9 mouse cellular contexts compared by ENCODE assay signal in genomic region chr8:84704356-84704755, GRCm38 (mm10). TPM values are rescaled to one million over a fixed set of nuclear protein-coding genes. Genes with fewer than 3 reads are reported as not detected.
DNase-seq lines count a peak whose midpoint lies in the region; ATAC-seq and TF ChIP-seq lines count a peak whose summit lies in the region.
"Had no signal": no experiment of that assay in that cellular context is flagged by ENCODE, and none has a peak within 500 bp of the region (broad histone marks: within the 10 kb centered on the region; RNA-seq: fewer than 3 reads in every experiment).

No protein-coding gene starts in this region.

- peak overlapping the region; percentile 48 for H3K4me2 ChIP-seq in hindbrain, embryonic 13.5 days
- H3K4me2 ChIP-seq in limb, embryonic 14.5 days (replicated peaks; ENCODE audit: low read depth, low read length, severe bottlenecking), result peak overlapping the region; percentile 29; the same call in 1 of the 2 replicates
- peak overlapping the region; percentile 24; the same call in 1 of the 2 replicates for H3K4me2 ChIP-seq in midbrain, embryonic 16.5 days (ENCODE audit: low read length)

- no peak for TF ChIP-seq POLR2A in limb, embryonic 14.5 days (IDR thresholded peaks at IDR 0.05; ENCODE audit: borderline replicate concordance, extremely low read depth, insufficient read depth, insufficient read length)

- 0 out of 2 replicates have a peak overlapping the region, but pooled peaks have one; percentile 46 for H3K9ac ChIP-seq in hindbrain, embryonic 13.5 days
- no peak overlapping the region for H3K9ac ChIP-seq in limb, embryonic 14.5 days (ENCODE audit: low read depth, low read length, severe bottlenecking)
- no peak overlapping the region for H3K9ac ChIP-seq in midbrain, embryonic 16.5 days (ENCODE audit: low read depth, low read length)

- H3K4me1 ChIP-seq in hindbrain, embryonic 13.5 days (replicated peaks), result peaks cover 61% of the 10 kb centered on the region
- peaks cover 65% of the 10 kb centered on the region for H3K4me1 ChIP-seq in limb, embryonic 14.5 days (ENCODE audit: control insufficient read depth, insufficient read depth, low read length)
- peaks cover 20% of the 10 kb centered on the region for H3K4me1 ChIP-seq in midbrain, embryonic 16.5 days (ENCODE audit: control insufficient read depth, insufficient read depth, low read length)

- H3K27me3 ChIP-seq in hindbrain, embryonic 13.5 days, result peaks cover 87% of the 10 kb centered on the region
- peaks cover 55% of the 10 kb centered on the region for H3K27me3 ChIP-seq in limb, embryonic 14.5 days (ENCODE audit: control insufficient read depth, insufficient read depth, low read length)
- H3K27me3 ChIP-seq in midbrain, embryonic 16.5 days (ENCODE audit: control insufficient read depth, insufficient read depth, low read depth, low read length), result peaks cover 38% of the 10 kb centered on the region

- WGBS in hindbrain, embryonic 13.5 days, result 2% methylated on average over 16 of the region's 16 CpGs
- WGBS in limb, embryonic 14.5 days, result 11% methylated on average over 16 of the region's 16 CpGs
- WGBS in midbrain, embryonic 16.5 days, result 3% methylated on average over 16 of the region's 16 CpGs

- intact Hi-C loops in left cerebral cortex, adult 2 months (cut with DNase I), result no loop called here

- H3K27ac ChIP-seq in left cerebral cortex, adult 2 months, result peak overlapping the region; percentile 81
- H3K27ac ChIP-seq in hindbrain, embryonic 13.5 days, result peak overlapping the region; percentile 69
- no peak overlapping the region for H3K27ac ChIP-seq in limb, embryonic 14.5 days (replicated peaks; ENCODE audit: low read depth, low read length)
- H3K27ac ChIP-seq in midbrain, embryonic 16.5 days (ENCODE audit: low read length), result peak overlapping the region; percentile 35; the same call in 1 of the 2 replicates

- ATAC-seq in hindbrain, embryonic 13.5 days (ENCODE audit: low FRiP score), result no peak
- ATAC-seq in limb, embryonic 14.5 days (ENCODE audit: low FRiP score, low read depth), result no peak
- no peak for ATAC-seq in midbrain, embryonic 16.5 days

- TF ChIP-seq CTCF in left cerebral cortex, adult 2 months (IDR thresholded peaks at IDR 0.05), result peak; percentile 73

- H3K36me3 ChIP-seq in hindbrain, embryonic 13.5 days, result peaks cover 7% of the 10 kb centered on the region
- H3K36me3 ChIP-seq in limb, embryonic 14.5 days (ENCODE audit: control insufficient read depth, insufficient read depth, low read length), result peaks cover 48% of the 10 kb centered on the region
- H3K36me3 ChIP-seq in midbrain, embryonic 16.5 days (ENCODE audit: control insufficient read depth, insufficient read depth, low read length), result peaks cover 2% of the 10 kb centered on the region

- DNase-seq in left cerebral cortex, adult 2 months (ENCODE audit: extremely low spot score in 1 of 2, low spot score in 2 of 2), result peak; percentile 57 to 69
- DNase-seq in left cerebral cortex, adult 11 months (ENCODE audit: low spot score), result no peak
- peak; percentile 62 for DNase-seq in cerebellum, adult 8-10 months
- DNase-seq in forelimb bud, embryonic 11.5 days (ENCODE audit: low read depth, low spot score), result peak; percentile 86
- DNase-seq in limb, embryonic 14.5 days (ENCODE audit: low spot score), result peak; percentile 71
- DNase-seq in testis, postnatal 10 days (ENCODE audit: low spot score), result peak; percentile 89

- H3K4me3 ChIP-seq in left cerebral cortex, adult 2 months, result peak overlapping the region; percentile 17; the same call in 1 of the 2 replicates
- H3K4me3 ChIP-seq in hindbrain, embryonic 13.5 days, result peak overlapping the region; percentile 23
- H3K4me3 ChIP-seq in limb, embryonic 14.5 days (replicated peaks; ENCODE audit: low read length), result peak overlapping the region; percentile 7; the same call in 1 of the 2 replicates
- H3K4me3 ChIP-seq in midbrain, embryonic 16.5 days (ENCODE audit: low read depth, low read length), result no peak overlapping the region
- H3K4me3 ChIP-seq: myocyte had no signal

- H3K9me3 ChIP-seq in hindbrain, embryonic 13.5 days, result no peaks in the 10 kb centered on the region
- H3K9me3 ChIP-seq in limb, embryonic 14.5 days (ENCODE audit: control insufficient read depth, low read length), result no peaks in the 10 kb centered on the region
- no peaks in the 10 kb centered on the region for H3K9me3 ChIP-seq in midbrain, embryonic 16.5 days (replicated peaks; ENCODE audit: control insufficient read depth, low read length, poor library complexity, severe bottlenecking)

RNA-seq across cellular contexts. Expression of gene Lyl1, which starts 3.1 kb away (rescaled TPM):
- total RNA-seq in left cerebral cortex, adult 2 months (2021), result 1 to 10 TPM; 1.6 to 2.6 TPM
- 3.9 and 4.2 TPM in 2 replicates for polyA plus RNA-seq in hindbrain, embryonic 13.5 days (2015; fragmentation: Nextera tagmentation; extraction: Ambion mirVana)
- polyA plus RNA-seq in limb, embryonic 14.5 days (2012; rRNA removed), result 7.1 and 7.6 TPM in 2 replicates
- polyA plus RNA-seq in limb, embryonic 14.5 days (2014; fragmentation: Nextera tagmentation; extraction: Ambion mirVana), result 5.6 and 6.2 TPM in 2 replicates
- 2.2 and 3.1 TPM in 2 replicates for polyA plus RNA-seq in midbrain, embryonic 16.5 days (2015; fragmentation: Nextera tagmentation; extraction: Ambion mirVana)
- polyA plus RNA-seq: myocyte had no signal

RNA-seq across cellular contexts. Expression of gene Nacc1, which starts 16.7 kb away (rescaled TPM):
- 10 to 100 TPM; 95.5 to 96.8 TPM for total RNA-seq in left cerebral cortex, adult 2 months (2021)
- polyA plus RNA-seq in hindbrain, embryonic 13.5 days (2015; fragmentation: Nextera tagmentation; extraction: Ambion mirVana), result 13.7 and 14.4 TPM in 2 replicates
- 68.8 and 86.2 TPM in 2 replicates for polyA plus RNA-seq in limb, embryonic 14.5 days (2012; rRNA removed)
- polyA plus RNA-seq in limb, embryonic 14.5 days (2014; fragmentation: Nextera tagmentation; extraction: Ambion mirVana), result 18.5 and 19.8 TPM in 2 replicates
- polyA plus RNA-seq in midbrain, embryonic 16.5 days (2015; fragmentation: Nextera tagmentation; extraction: Ambion mirVana), result 13.0 and 14.2 TPM in 2 replicates

RNA-seq across cellular contexts. Expression of gene Trmt1, which starts 18.2 kb away (rescaled TPM):
- 100 to 1,000 TPM; 108 to 115 TPM for total RNA-seq in left cerebral cortex, adult 2 months (2021)
- 51.9 and 60.3 TPM in 2 replicates for polyA plus RNA-seq in hindbrain, embryonic 13.5 days (2015; fragmentation: Nextera tagmentation; extraction: Ambion mirVana)
- 144 and 158 TPM in 2 replicates for polyA plus RNA-seq in limb, embryonic 14.5 days (2012; rRNA removed)
- 71.0 and 71.7 TPM in 2 replicates for polyA plus RNA-seq in limb, embryonic 14.5 days (2014; fragmentation: Nextera tagmentation; extraction: Ambion mirVana)
- 59.0 and 68.1 TPM in 2 replicates for polyA plus RNA-seq in midbrain, embryonic 16.5 days (2015; fragmentation: Nextera tagmentation; extraction: Ambion mirVana)

RNA-seq across cellular contexts. Expression of gene G430095P16Rik, which starts 18.5 kb away (rescaled TPM):
- total RNA-seq in left cerebral cortex, adult 2 months (2021), result not detected
- polyA plus RNA-seq in hindbrain, embryonic 13.5 days (2015; fragmentation: Nextera tagmentation; extraction: Ambion mirVana), result 1.0 and 2.3 TPM in 2 replicates
- polyA plus RNA-seq in limb, embryonic 14.5 days (2012; rRNA removed), result 4.3 and 4.8 TPM in 2 replicates
- 5.7 and 6.0 TPM in 2 replicates for polyA plus RNA-seq in limb, embryonic 14.5 days (2014; fragmentation: Nextera tagmentation; extraction: Ambion mirVana)
- 0.80 and 1.1 TPM in 2 replicates for polyA plus RNA-seq in midbrain, embryonic 16.5 days (2015; fragmentation: Nextera tagmentation; extraction: Ambion mirVana)

RNA-seq across cellular contexts. Expression of gene Ier2, which starts 41.7 kb away (rescaled TPM):
- total RNA-seq in left cerebral cortex, adult 2 months (2021), result 10 to 100 TPM; 17.5 to 17.9 TPM
- polyA plus RNA-seq in hindbrain, embryonic 13.5 days (2015; fragmentation: Nextera tagmentation; extraction: Ambion mirVana), result 26.1 and 32.2 TPM in 2 replicates
- polyA plus RNA-seq in limb, embryonic 14.5 days (2012; rRNA removed), result 33.3 and 38.2 TPM in 2 replicates
- 66.0 and 70.1 TPM in 2 replicates for polyA plus RNA-seq in limb, embryonic 14.5 days (2014; fragmentation: Nextera tagmentation; extraction: Ambion mirVana)
- 13.0 and 16.3 TPM in 2 replicates for polyA plus RNA-seq in midbrain, embryonic 16.5 days (2015; fragmentation: Nextera tagmentation; extraction: Ambion mirVana)
